Mouse (Mus musculus) ES-E14 (cell line): ENCODE measurements around the gene Vps54. TPM values are rescaled to one million over a fixed set of nuclear protein-coding genes. Genes with fewer than 3 reads are reported as not detected.

Source experiments
- DNase-seq: peaks from one replicate; pipeline ENCODE4 v3.0.0-alpha.2; 2013; ENCODE audit warnings: low read depth, low spot score
- H3K27ac ChIP-seq: 2 replicates; pipeline ENCODE4 v1.5.1; 2012; ENCODE audit warnings: low read depth, mild to moderate bottlenecking, low read length, moderate library complexity, mixed read lengths; ENCODE audit not compliant: poor library complexity, insufficient read depth, severe bottlenecking
- H3K36me3 ChIP-seq: 2 replicates; pipeline ENCODE4 v1.6.1; 2012; ENCODE audit warnings: mild to moderate bottlenecking, low read length, moderate library complexity, mixed read lengths; ENCODE audit not compliant: control insufficient read depth, poor library complexity, insufficient read depth, severe bottlenecking
- H3K4me1 ChIP-seq, 2 experiments: fragments of 150-350 bp in 1 of 2; sonication (generic) in 1 of 2; 2 replicates each; pipeline ENCODE4 v1.6.1; 2012; ENCODE audit warnings: low read length in 2 of 2, mild to moderate bottlenecking in 1 of 2, mixed read lengths in 1 of 2; ENCODE audit not compliant: control insufficient read depth in 2 of 2, insufficient read depth in 2 of 2, poor library complexity in 1 of 2
- H3K4me3 ChIP-seq, 2 experiments: fragments of 150-350 bp in 1 of 2; sonication (generic) in 1 of 2; 2 replicates each; pipeline ENCODE4 v1.5.1; 2012; ENCODE audit warnings: low read length in 2 of 2, low read depth in 1 of 2, mild to moderate bottlenecking in 1 of 2, mixed read lengths in 1 of 2; ENCODE audit not compliant: insufficient read depth in 1 of 2, poor library complexity in 1 of 2, severe bottlenecking in 1 of 2
- H3K9ac ChIP-seq: 2 replicates; pipeline ENCODE4 v1.6.1; 2012; ENCODE audit warnings: low read depth, mild to moderate bottlenecking, low read length, mixed read lengths; ENCODE audit not compliant: poor library complexity, insufficient read depth, severe bottlenecking
- H3K9me3 ChIP-seq: fragments of 150-350 bp; sonication (generic); 2 replicates; pipeline ENCODE4 v1.6.1; 2012; ENCODE audit warnings: low read depth, mild to moderate bottlenecking, low read length; ENCODE audit not compliant: control insufficient read depth, insufficient read depth
- CHD2 ChIP-seq: IDR thresholded peaks from 2 replicates; pipeline ENCODE4 v1.6.1; 2014; ENCODE audit warnings: mild to moderate bottlenecking, low read depth, low read length, inconsistent platforms
- HCFC1 ChIP-seq: IDR thresholded peaks from 2 replicates; pipeline ENCODE4 v1.6.1; 2012; ENCODE audit warnings: low read length, inconsistent platforms, borderline replicate concordance; ENCODE audit not compliant: insufficient read depth
- MAFK ChIP-seq: IDR thresholded peaks from 2 replicates; pipeline ENCODE4 v1.6.1; 2014; ENCODE audit warnings: mild to moderate bottlenecking, low read depth, low read length, inconsistent platforms; ENCODE audit not compliant: insufficient read depth
- ZC3H11A ChIP-seq: IDR thresholded peaks from 2 replicates; pipeline ENCODE4 v1.6.1; 2012; ENCODE audit warnings: low read depth, mild to moderate bottlenecking, inconsistent platforms, low read length, borderline replicate concordance
- ZNF384 ChIP-seq: IDR thresholded peaks from 2 replicates; pipeline ENCODE4 v1.6.1; 2012; ENCODE audit warnings: low read depth, low read length, inconsistent platforms
- in situ Hi-C, 2 experiments: fragments of 600-800 bp; cut with MboI; formaldehyde crosslinking; loops; one replicate each; pipeline ENCODE4 v1.15.1; 2025; ENCODE audit warnings: low sequenced_read_pairs in 2 of 2, inconsistent platforms in 1 of 2; ENCODE audit not compliant: unreplicated experiment in 2 of 2
- total RNA-seq: library from RNA; depleted of rRNA; stranded (reverse); fragments of 300-350 nt; gene quantifications from 2 replicates; pipeline ENCODE4 v1.2.3, GENCODE M21; 2012

Vps54 gene
- total RNA-seq, 1 experiment = 61.4 TPM

GRCm38 (mm10) chr11:21235381-21235780 is 3.7 kb upstream of the Vps54 start:
- in situ Hi-C loops = no loop called here
- no peak for DNase-seq
- Histone ChIP-seq H3K4me3 (no peak overlapping the region), H3K27ac (no peak overlapping the region), H3K36me3 (no peaks in the 10 kb centered on the region), H3K9me3 (no peaks in the 10 kb centered on the region), H3K9ac (no peak overlapping the region), H3K4me1 (peaks cover 8% of the 10 kb centered on the region in 2 experiments; a peak in 3 of 4 replicates)
- TF ChIP-seq ZC3H11A (no peak), MAFK (no peak)

- no peaks in the 10 kb centered on the region for H3K9me3 ChIP-seq
- peaks cover 8% of the 10 kb centered on the region in 2 experiments; a peak in 3 of 4 replicates for H3K4me1 ChIP-seq
- H3K4me3 ChIP-seq = no peak overlapping the region
- in situ Hi-C loops = no loop called here
- H3K36me3 ChIP-seq = no peaks in the 10 kb centered on the region
- no peak for DNase-seq
- H3K9ac ChIP-seq = no peak overlapping the region
- no peak overlapping the region for H3K27ac ChIP-seq
- TF ChIP-seq CHD2 (no peak), ZC3H11A (no peak)
Measured at GRCm38 (mm10) chr11:21235821-21236220, 3.3 kb upstream of the Vps54 start.

DNA sequence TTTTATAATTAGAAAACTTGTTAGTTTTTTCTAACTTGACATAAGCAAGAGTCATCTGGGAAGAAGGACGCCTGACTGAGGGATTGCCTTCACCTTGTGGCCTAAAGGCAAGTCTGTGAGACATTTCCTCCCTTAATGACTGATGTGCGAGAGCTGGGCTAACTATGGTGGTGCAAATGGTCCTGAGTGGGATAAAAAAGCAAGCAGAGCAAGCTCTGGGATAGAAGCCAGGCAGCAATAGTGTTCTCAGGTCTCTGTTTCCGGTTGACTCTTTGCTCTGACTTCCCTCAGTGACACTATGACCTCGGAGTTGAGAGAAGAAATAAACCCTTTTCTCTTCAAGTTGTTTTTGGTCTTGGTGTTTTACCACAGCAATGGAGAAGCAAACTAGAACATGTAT is 2.1 kb upstream of the Vps54 start:
- in situ Hi-C loops = no loop called here

GRCm38 (mm10) chr11:21237474-21238278 is 1.4 kb upstream of the Vps54 start:
- H3K4me1 ChIP-seq = peaks cover 8% of the 10 kb centered on the region in 2 experiments; a peak in 3 of 4 replicates
- no peaks in the 10 kb centered on the region for H3K36me3 ChIP-seq
- in situ Hi-C loops = no loop called here
- no peak overlapping the region for H3K9ac ChIP-seq
- no peak for DNase-seq
- H3K27ac ChIP-seq = peak overlapping the region; percentile 93; the same call in 1 of the 2 replicates
- H3K9me3 ChIP-seq = no peaks in the 10 kb centered on the region
- TF ChIP-seq ZC3H11A = no peak
- no peak for TF ChIP-seq CHD2
- no peak for TF ChIP-seq MAFK
- peak; percentile 73 for TF ChIP-seq ZNF384
- peak overlapping the region in 1 of 2 experiments; percentile 71; a peak in 3 of 4 replicates for H3K4me3 ChIP-seq

More for the DNA sequence above, 2.1 kb upstream of the Vps54 start:
- no peak overlapping the region; the same call in 1 of the 2 replicates for H3K27ac ChIP-seq
- H3K9ac ChIP-seq = no peak overlapping the region
- H3K4me3 ChIP-seq = no peak overlapping the region
- TF ChIP-seq CHD2 (no peak), HCFC1 (no peak)
- no peaks in the 10 kb centered on the region for H3K9me3 ChIP-seq
- no peaks in the 10 kb centered on the region for H3K36me3 ChIP-seq
- H3K4me1 ChIP-seq = peaks cover 8% of the 10 kb centered on the region in 2 experiments; a peak in 3 of 4 replicates
- no peak for DNase-seq
